Mouse (Mus musculus) NIH3T3 (cell line): Measurements from ENCODE around the gene Eif2a.
"Not testable (repeated sequence)": the region's sequence is repeated elsewhere in the genome, so short reads cannot be mapped to it uniquely, and the experiment has no call there.

Experiments
- DNase-seq: peaks from one replicate; pipeline ENCODE4 v3.0.0-alpha.2; 2012; ENCODE audit warnings: low read depth

Gene Eif2a

DNA sequence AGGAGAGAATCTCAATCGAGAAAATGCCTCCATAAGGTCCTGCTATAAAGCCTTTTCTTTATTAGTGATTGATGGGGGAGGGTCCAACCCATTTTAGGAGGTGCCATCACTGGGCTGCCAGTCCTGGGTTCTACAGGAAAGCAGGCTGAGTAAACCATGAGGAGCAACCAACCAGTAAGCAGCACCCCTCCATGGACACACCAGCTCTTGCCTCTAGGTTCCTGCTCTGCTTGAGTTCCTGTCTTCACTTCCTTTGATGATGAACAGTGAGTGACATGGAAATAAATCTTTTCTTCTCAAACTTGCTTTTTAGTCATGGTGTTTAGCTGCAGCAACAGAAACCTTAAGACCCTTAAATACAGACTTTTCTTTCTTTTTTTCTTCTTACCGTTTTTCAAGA, 4.3 kb upstream of the Eif2a start:
- DNase-seq: no peak

GRCm38 (mm10) chr3:58523386-58523785, 2.2 kb upstream of the Eif2a start:
- no peak for DNase-seq

DNA sequence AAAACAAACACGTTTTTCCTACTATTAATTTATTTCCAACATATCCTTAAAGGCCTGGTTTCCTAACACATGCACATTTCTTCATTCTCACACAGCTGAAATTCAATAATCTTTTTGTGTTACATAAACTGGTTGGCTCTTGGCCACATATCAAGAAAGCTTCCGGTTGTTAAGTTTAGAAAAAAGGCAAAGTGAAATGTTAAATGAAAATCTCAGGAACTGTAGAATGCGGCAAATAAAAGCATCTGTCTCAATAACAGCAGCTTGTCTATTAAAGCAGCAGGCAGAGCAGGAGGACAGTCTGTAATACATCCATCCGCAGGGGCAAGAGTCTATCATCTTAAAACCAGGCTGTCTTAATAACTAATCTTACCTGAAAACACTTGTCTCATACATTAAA, 1.4 kb upstream of the Eif2a start:
- DNase-seq: peak; percentile 45

DNA sequence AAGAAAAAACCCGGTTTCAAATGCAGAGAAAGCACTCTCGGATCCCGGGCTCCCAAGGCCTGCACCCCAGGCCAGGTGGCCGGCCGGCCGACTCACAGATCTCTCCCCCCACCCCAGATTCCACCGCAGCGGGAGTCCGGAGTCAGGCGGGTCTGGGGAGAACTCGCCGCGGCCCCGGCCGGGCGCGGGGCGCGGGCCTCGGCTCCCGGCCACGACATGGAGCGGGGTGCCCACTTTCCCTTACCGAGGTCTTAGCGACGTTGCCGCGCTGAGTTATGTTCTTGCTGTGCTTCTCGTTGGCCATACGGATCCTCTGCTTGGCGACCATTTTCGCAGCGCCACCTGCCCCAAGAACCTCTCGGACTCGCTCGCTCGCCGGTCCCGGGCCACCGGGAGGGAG, 455 bp upstream of the Eif2a start:
- DNase-seq: no peak

DNA sequence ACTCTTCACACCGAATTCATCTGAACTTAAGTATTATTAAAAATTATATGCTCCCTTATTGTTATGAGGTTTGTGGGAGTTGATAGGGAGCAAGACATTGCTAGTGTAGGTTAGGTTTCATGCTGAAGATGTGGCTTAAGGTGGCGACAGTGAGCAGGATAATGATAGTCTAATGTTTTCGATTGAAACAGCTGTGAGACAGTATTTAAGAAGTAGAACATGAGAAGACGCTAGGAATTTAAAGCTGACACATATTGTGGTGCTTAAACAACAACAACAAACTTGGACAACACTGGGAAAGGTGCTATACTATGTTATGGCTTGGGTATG, 752 bp downstream of the Eif2a start:
- DNase-seq: peak; percentile 50

- DNase-seq: no peak
Observed at GRCm38 (mm10) chr3:58536573-58536972, 11.0 kb downstream of the Eif2a start.

DNA sequence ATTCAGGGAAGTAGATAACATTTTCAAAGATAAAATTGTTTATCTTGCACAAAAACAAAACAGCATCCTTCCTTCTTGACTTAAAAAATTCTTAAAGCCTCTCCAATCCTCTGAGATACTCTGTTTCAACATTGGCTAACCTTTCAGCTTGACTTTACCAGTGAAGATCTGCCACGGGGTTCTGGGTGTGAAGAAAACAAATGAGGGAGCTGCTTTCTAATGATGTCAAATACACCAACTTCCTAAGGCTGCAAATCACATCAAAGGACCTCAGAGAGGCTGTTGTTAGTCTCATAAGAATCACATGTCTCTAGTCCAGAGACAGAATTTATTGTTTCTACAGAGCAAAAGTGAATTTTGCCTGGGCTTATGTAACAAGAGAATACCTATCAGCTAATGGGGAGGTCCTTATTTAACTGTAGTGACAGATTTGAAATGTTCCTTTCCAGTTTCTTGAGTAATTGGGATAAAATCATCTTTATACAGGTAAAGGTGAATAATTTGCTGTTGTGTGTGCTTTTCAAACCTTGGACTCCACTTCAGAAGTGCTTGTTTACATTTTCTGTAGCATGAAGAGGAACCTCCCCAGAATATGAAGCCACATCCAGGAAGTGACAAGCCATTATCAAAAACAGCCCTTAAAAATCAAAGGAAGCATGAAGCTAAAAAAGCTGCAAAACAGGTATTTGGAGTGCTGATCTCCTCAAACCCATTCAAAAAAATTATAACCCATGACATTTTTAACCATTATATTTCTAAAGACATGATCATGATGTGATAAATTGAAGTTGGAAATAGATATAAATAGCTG, 26.6 kb downstream of the Eif2a start:
- no peak for DNase-seq

GRCm38 (mm10) chr3:58556649-58557048, 31.0 kb downstream of the Eif2a start:
- DNase-seq: no peak

GRCm38 (mm10) chr3:58559887-58560286, 34.3 kb downstream of the Eif2a start:
- DNase-seq: no peak

- no peak for DNase-seq
Observed at GRCm38 (mm10) chr3:58561437-58561836, 35.8 kb downstream of the Eif2a start.

DNA sequence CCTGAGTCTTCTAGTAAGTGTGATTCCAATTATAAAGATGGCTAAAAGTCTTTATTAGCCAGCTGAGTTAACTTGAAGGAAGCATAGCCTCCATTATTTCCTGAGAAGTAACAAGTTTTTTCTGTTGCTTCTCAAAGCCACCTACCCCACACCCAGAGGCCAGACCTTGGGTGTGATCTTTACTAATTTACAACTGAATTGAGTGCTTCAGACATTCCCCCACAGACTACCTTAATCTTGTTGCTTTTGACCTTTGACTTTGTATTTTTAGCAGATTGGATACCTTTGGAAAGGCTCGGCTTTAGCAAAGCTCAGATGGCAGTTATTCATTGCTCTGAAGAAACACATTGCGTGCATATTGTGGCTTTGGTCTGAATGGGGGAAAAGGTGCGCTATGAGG, 45.2 kb downstream of the Eif2a start:
- DNase-seq: no peak

- peak; percentile 99 for DNase-seq
Observed at GRCm38 (mm10) chr3:58576137-58577066, 50.8 kb downstream of the Eif2a start, which contains the start of gene Selenot. Selenot (plus strand) TSS chr3:58576636.

GRCm38 (mm10) chr3:58577067-58577503, 51.5 kb downstream of the Eif2a start:
- DNase-seq: peak; percentile 73

DNA sequence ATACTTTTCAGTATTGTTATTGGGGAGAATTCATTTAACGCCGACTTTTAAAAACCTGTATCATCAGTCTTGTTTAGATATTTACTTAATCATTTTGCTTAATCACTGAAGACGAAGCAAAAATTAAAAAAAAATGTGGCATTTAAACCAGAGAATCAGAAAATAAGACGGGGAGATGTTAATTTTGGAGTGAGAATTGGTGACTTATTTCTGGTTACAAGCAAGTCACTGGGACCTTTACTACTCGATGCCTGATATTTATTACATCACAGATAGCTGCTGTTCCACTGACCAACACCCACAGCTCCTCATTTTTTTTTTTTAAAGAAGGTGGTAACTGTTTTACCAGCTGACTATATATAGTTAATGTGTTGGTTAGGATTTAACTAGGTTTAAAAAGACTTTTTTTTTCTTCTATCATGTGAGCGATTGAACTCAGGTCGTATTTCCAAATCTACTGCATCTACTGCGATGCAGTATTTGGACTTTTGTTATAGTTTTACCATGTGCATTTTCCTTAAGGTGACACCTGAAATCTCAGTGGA, 52.0 kb downstream of the Eif2a start:
- DNase-seq: peak; percentile 27

DNA sequence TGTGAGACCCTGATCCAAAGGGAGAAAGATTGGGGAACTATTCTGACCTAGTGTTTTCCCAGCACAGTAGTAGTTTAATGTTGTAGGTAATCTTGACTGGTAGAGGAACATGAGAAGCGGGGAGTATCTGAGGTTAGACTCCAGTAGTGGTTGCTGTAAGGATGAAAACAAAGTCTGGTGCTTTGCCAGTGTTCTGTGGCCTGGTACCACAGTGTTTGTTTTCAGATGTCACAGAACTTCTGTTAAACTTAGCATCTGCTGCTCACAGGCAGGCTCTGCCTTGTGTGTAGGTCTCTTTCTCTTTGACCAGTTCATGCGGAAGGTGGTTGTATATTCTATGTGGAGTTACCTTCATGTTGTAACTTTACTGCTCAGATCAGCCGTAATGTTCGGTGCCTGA, 55.9 kb downstream of the Eif2a start:
- no peak for DNase-seq

DNA sequence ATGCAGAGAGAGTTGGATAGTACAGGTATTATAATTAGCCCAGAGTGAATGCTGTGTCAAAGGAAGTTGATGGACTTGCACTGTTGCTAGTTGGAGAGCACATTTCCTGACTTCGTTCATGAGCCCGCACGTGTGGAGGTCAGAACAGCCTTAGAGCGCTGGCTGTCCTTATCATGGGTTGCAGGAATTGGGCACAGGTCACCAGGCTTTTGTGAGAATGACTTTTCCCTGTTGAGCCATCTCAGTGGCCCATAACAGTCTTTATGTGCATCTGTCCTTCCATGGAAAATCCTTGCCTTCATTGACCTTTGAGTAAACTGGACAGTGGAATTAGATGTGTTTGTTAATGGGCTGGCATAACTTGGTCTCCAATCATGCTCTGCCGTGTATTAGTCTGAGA, 56.7 kb downstream of the Eif2a start:
- DNase-seq: no peak

DNA sequence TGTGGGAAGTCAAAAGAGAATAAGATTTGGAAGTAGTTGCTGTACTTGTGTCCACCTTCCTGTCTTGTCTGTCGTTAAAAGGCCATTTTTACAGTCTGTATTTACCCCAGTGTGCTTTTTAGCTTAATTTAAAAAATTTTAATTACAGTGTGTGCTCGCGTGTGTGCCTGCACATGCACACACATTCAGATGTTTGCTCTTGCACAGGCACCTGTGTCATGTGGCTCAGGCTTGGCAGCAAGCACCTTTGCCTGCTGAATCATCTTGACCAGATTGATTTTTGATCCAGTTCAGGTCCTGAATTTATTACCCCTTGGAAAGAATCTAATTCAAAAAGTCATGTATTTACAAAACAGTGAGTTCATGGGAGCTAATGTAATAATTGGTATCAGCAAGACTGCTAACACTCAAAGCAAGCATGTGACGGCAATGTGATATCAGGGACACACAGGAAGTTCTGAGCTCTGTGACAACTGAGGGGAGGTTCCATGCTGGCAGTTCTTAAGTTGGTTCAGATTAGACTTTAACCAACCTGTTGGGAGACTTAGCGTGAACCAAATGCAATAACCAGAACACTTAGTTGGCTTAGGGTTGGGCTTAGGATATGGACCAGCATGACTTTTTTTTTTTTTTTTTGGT, 57.3 kb downstream of the Eif2a start:
- no peak for DNase-seq

- DNase-seq: not testable (repeated sequence)
Observed at GRCm38 (mm10) chr3:58590544-58590943, 64.9 kb downstream of the Eif2a start.

- DNase-seq: not testable (repeated sequence)
Observed at GRCm38 (mm10) chr3:58592666-58593065, 67.0 kb downstream of the Eif2a start.

GRCm38 (mm10) chr3:58593623-58594022, 68.0 kb downstream of the Eif2a start:
- no peak for DNase-seq
